Mouse (Mus musculus) limb, embryonic 10.5 days (tissue): ENCODE data around the gene Fance. TPM values are rescaled to one million over a fixed set of nuclear protein-coding genes. Genes with fewer than 3 reads are reported as not detected.
A peak's percentile ranks its signal among the peaks of the same experiment; 100 is the strongest.

Source experiments
- DNase-seq: peaks from one replicate; pipeline ENCODE4 v3.0.0-alpha.2; 2017; ENCODE audit warnings: low spot score
- H3K27ac ChIP-seq: fragments of 300-500 bp; sonication (generic); 2 replicates; pipeline ENCODE4 v1.5.1; 2016; ENCODE audit warnings: mild to moderate bottlenecking
- H3K27me3 ChIP-seq: fragments of 300-500 bp; sonication (generic); 2 replicates; pipeline ENCODE4 v1.6.1; 2016; ENCODE audit warnings: low read depth, mild to moderate bottlenecking; ENCODE audit not compliant: poor library complexity, severe bottlenecking
- H3K36me3 ChIP-seq: fragments of 300-500 bp; sonication (generic); 2 replicates; pipeline ENCODE4 v1.6.1; 2016; ENCODE audit warnings: mild to moderate bottlenecking, moderate library complexity
- H3K4me1 ChIP-seq: fragments of 300-500 bp; sonication (generic); 2 replicates; pipeline ENCODE4 v1.6.1; 2016
- H3K4me3 ChIP-seq: fragments of 300-500 bp; sonication (generic); 2 replicates; pipeline ENCODE4 v1.5.1; 2016; ENCODE audit warnings: mild to moderate bottlenecking, moderate library complexity
- H3K9me3 ChIP-seq: fragments of 300-500 bp; sonication (generic); replicated peaks from 2 replicates; pipeline ENCODE4 v1.6.1; 2016; ENCODE audit warnings: mild to moderate bottlenecking
- WGBS: fragments of 180-500 bp; shearing (Covaris S2); methylation state at CpG from one replicate; pipeline ENCODE4 v1.1.7; 2016; 5-methylcytosine and 5-hydroxymethylcytosine counted together
- polyA plus RNA-seq: library from polyadenylated mRNA; unstranded; fragments of >200 nt; fragmentation: Nextera tagmentation; extraction: Ambion mirVana; gene quantifications from 2 replicates; pipeline ENCODE4 v1.2.1, GENCODE M21; 2016

Gene Fance
- polyA plus RNA-seq, 1 experiment from 2014 or later, result 35.5 TPM

- WGBS, result 38% methylated on average over 10 of the region's 11 CpGs
- Histone ChIP-seq H3K36me3 (peaks cover 30% of the 10 kb centered on the region), H3K4me3 (0 out of 2 replicates have a peak overlapping the region, but pooled peaks have one; percentile 13), H3K9me3 (no peaks in the 10 kb centered on the region), H3K4me1 (peaks cover 38% of the 10 kb centered on the region), H3K27me3 (no peaks in the 10 kb centered on the region), H3K27ac (peak overlapping the region; percentile 84)
- no peak for DNase-seq
Observed at GRCm38 (mm10) chr17:28299669-28300320, 13.5 kb upstream of the Fance start.

GRCm38 (mm10) chr17:28300323-28300722, 13.0 kb upstream of the Fance start:
- no peak for DNase-seq

GRCm38 (mm10) chr17:28300850-28301249, 12.5 kb upstream of the Fance start:
- Histone ChIP-seq H3K27ac (peak overlapping the region; percentile 84), H3K9me3 (no peaks in the 10 kb centered on the region), H3K36me3 (peaks cover 28% of the 10 kb centered on the region), H3K4me3 (no peak overlapping the region), H3K4me1 (peaks cover 33% of the 10 kb centered on the region), H3K27me3 (no peaks in the 10 kb centered on the region)
- 73% methylated on average over 3 of the region's 3 CpGs for WGBS
- DNase-seq, result no peak

More at GRCm38 (mm10) chr17:28300323-28300722, 13.0 kb upstream of the Fance start:
- no peaks in the 10 kb centered on the region for H3K27me3 ChIP-seq
- H3K9me3 ChIP-seq, result no peaks in the 10 kb centered on the region
- H3K4me1 ChIP-seq, result peaks cover 33% of the 10 kb centered on the region
- peak overlapping the region; percentile 84 for H3K27ac ChIP-seq
- H3K4me3 ChIP-seq, result no peak overlapping the region
- WGBS, result 32% methylated on average over 9 of the region's 9 CpGs
- H3K36me3 ChIP-seq, result peaks cover 28% of the 10 kb centered on the region

- 52% methylated on average over 10 of the region's 10 CpGs for WGBS
- no peak for DNase-seq
Observed at GRCm38 (mm10) chr17:28305172-28305571, 8.1 kb upstream of the Fance start.

GRCm38 (mm10) chr17:28308297-28309195, 4.8 kb upstream of the Fance start:
- H3K27me3 ChIP-seq, result no peaks in the 10 kb centered on the region
- 23% methylated on average over 18 of the region's 18 CpGs for WGBS
- no peaks in the 10 kb centered on the region for H3K36me3 ChIP-seq
- H3K4me1 ChIP-seq, result peaks cover 31% of the 10 kb centered on the region
- H3K4me3 ChIP-seq, result peak overlapping the region; percentile 20; the same call in 1 of the 2 replicates
- peak; percentile 92 for DNase-seq
- no peaks in the 10 kb centered on the region for H3K9me3 ChIP-seq
- H3K27ac ChIP-seq, result peak overlapping the region; percentile 71

More at GRCm38 (mm10) chr17:28305172-28305571, 8.1 kb upstream of the Fance start:
- H3K27me3 ChIP-seq, result no peaks in the 10 kb centered on the region
- peaks cover 34% of the 10 kb centered on the region for H3K4me1 ChIP-seq
- H3K4me3 ChIP-seq, result no peak overlapping the region
- H3K36me3 ChIP-seq, result 0 out of 2 replicates have a peak, but pooled peaks cover 4% of the 10 kb centered on the region
- H3K9me3 ChIP-seq, result no peaks in the 10 kb centered on the region
- no peak overlapping the region for H3K27ac ChIP-seq

- no peaks in the 10 kb centered on the region for H3K27me3 ChIP-seq
- WGBS, result 84% methylated on average over 3 of the region's 3 CpGs
- peaks cover 43% of the 10 kb centered on the region for H3K4me1 ChIP-seq
- no peaks in the 10 kb centered on the region for H3K9me3 ChIP-seq
- H3K27ac ChIP-seq, result no peak overlapping the region
- no peak overlapping the region for H3K4me3 ChIP-seq
- peaks cover 7% of the 10 kb centered on the region for H3K36me3 ChIP-seq
- DNase-seq, result no peak
Observed at GRCm38 (mm10) chr17:28310831-28311230, 2.5 kb upstream of the Fance start.

GRCm38 (mm10) chr17:28311366-28312132, 1.8 kb upstream of the Fance start:
- Histone ChIP-seq H3K27me3 (no peaks in the 10 kb centered on the region), H3K9me3 (no peaks in the 10 kb centered on the region), H3K4me3 (no peak overlapping the region), H3K36me3 (peaks cover 14% of the 10 kb centered on the region), H3K4me1 (peaks cover 48% of the 10 kb centered on the region), H3K27ac (no peak overlapping the region)
- WGBS, result 70% methylated on average over 5 of the region's 5 CpGs
- no peak for DNase-seq

GRCm38 (mm10) chr17:28312232-28313211, 797 bp upstream of the Fance start:
- H3K36me3 ChIP-seq, result peaks cover 24% of the 10 kb centered on the region
- H3K4me1 ChIP-seq, result peaks cover 52% of the 10 kb centered on the region
- H3K27me3 ChIP-seq, result no peaks in the 10 kb centered on the region
- H3K4me3 ChIP-seq, result peak overlapping the region; percentile 91
- no peak for DNase-seq
- WGBS, result 25% methylated on average over 17 of the region's 17 CpGs
- no peaks in the 10 kb centered on the region for H3K9me3 ChIP-seq
- peak overlapping the region; percentile 95 for H3K27ac ChIP-seq

- Histone ChIP-seq H3K36me3 (peaks cover 37% of the 10 kb centered on the region), H3K27ac (peak overlapping the region; percentile 95), H3K9me3 (no peaks in the 10 kb centered on the region), H3K27me3 (no peaks in the 10 kb centered on the region), H3K4me1 (peaks cover 41% of the 10 kb centered on the region), H3K4me3 (peak overlapping the region; percentile 91)
- DNase-seq, result no peak
- WGBS, result 2% methylated on average over 11 of the region's 11 CpGs
Observed at GRCm38 (mm10) chr17:28313880-28314225, 534 bp downstream of the Fance start.

GRCm38 (mm10) chr17:28315611-28316160, 2.4 kb downstream of the Fance start:
- no peak for DNase-seq
- Histone ChIP-seq H3K27me3 (no peaks in the 10 kb centered on the region), H3K4me1 (peaks cover 41% of the 10 kb centered on the region), H3K27ac (no peak overlapping the region), H3K4me3 (no peak overlapping the region), H3K36me3 (peaks cover 52% of the 10 kb centered on the region), H3K9me3 (no peaks in the 10 kb centered on the region)
- 88% methylated on average over 20 of the region's 20 CpGs for WGBS

- peaks cover 41% of the 10 kb centered on the region for H3K4me1 ChIP-seq
Observed at GRCm38 (mm10) chr17:28316476-28316875, 3.2 kb downstream of the Fance start.

More at GRCm38 (mm10) chr17:28316476-28316875, 3.2 kb downstream of the Fance start:
- H3K27ac ChIP-seq, result no peak overlapping the region
- WGBS, result 92% methylated on average over 9 of the region's 9 CpGs
- DNase-seq, result no peak
- no peaks in the 10 kb centered on the region for H3K9me3 ChIP-seq
- no peaks in the 10 kb centered on the region for H3K27me3 ChIP-seq
- H3K36me3 ChIP-seq, result peaks cover 59% of the 10 kb centered on the region
- no peak overlapping the region for H3K4me3 ChIP-seq
